Mouse (Mus musculus) bone marrow macrophage, adult 2 months (primary cell): Measurements from ENCODE around the gene Ncf1.

ENCODE experiments used
- CTCF ChIP-seq: IDR thresholded peaks from 2 replicates; pipeline ENCODE4 v1.5.1; 2012; ENCODE audit warnings: low read depth, mild to moderate bottlenecking, low read length, moderate library complexity
- POLR2A ChIP-seq: IDR thresholded peaks from 2 replicates; pipeline ENCODE4 v1.6.1; 2012; ENCODE audit warnings: mild to moderate bottlenecking, low read depth, low read length, borderline replicate concordance

- TF ChIP-seq POLR2A = no peak
- no peak for TF ChIP-seq CTCF
Measured at GRCm38 (mm10) chr5:134170167-134170566, 59.3 kb downstream of the Ncf1 start.
